ENCODE assay signal across 11 mouse cellular contexts in genomic region chrX:11798326-11798725, GRCm38 (mm10).
A peak's percentile ranks its signal among the peaks of the same experiment; 100 is the strongest.
DNase-seq lines count a peak whose midpoint lies in the region; ATAC-seq and TF ChIP-seq lines count a peak whose summit lies in the region.
"Had no signal": no experiment of that assay in that cellular context is flagged by ENCODE, and none has a peak within 500 bp of the region (broad histone marks: within the 10 kb centered on the region; RNA-seq: fewer than 3 reads in every experiment).

No protein-coding gene starts in this region.

- WGBS in hindbrain, embryonic 11.5 days, result 14% methylated on average over 3 of the region's 3 CpGs
- WGBS in hindbrain, postnatal 0 days, result 30% methylated on average over 3 of the region's 3 CpGs
- WGBS in midbrain, embryonic 13.5 days, result 14% methylated on average over 3 of the region's 3 CpGs
- 22% methylated on average over 3 of the region's 3 CpGs for WGBS in midbrain, embryonic 14.5 days
- WGBS in lung, adult 2 months, result 34% methylated on average over 3 of the region's 3 CpGs

- peaks cover 6% of the 10 kb centered on the region; the same call in 1 of the 2 replicates for H3K27me3 ChIP-seq in hindbrain, embryonic 11.5 days (ENCODE audit: control insufficient read depth, insufficient read depth, low read length)
- no peaks in the 10 kb centered on the region for H3K27me3 ChIP-seq in hindbrain, postnatal 0 days (ENCODE audit: insufficient read depth, low read length)
- H3K27me3 ChIP-seq in midbrain, embryonic 13.5 days, result peaks cover 14% of the 10 kb centered on the region; the same call in 1 of the 2 replicates
- H3K27me3 ChIP-seq in midbrain, embryonic 14.5 days (ENCODE audit: control insufficient read depth, insufficient read depth, low read length), result no peaks in the 10 kb centered on the region

- no peak overlapping the region for H3K4me3 ChIP-seq in hindbrain, embryonic 11.5 days (ENCODE audit: low read depth, low read length)
- no peak overlapping the region for H3K4me3 ChIP-seq in hindbrain, postnatal 0 days (ENCODE audit: low read length)
- no peak overlapping the region for H3K4me3 ChIP-seq in midbrain, embryonic 13.5 days (replicated peaks)
- no peak overlapping the region for H3K4me3 ChIP-seq in midbrain, embryonic 14.5 days (replicated peaks; ENCODE audit: low read depth, low read length)
- no peak overlapping the region for H3K4me3 ChIP-seq in lung, adult 2 months (replicated peaks; ENCODE audit: extremely low read depth, low read depth, low read length)
- H3K4me3 ChIP-seq: erythroblast, embryonic 14.5 days had no signal

- H3K9ac ChIP-seq in hindbrain, embryonic 11.5 days (ENCODE audit: low read depth, low read length), result no peak overlapping the region
- no peak overlapping the region for H3K9ac ChIP-seq in hindbrain, postnatal 0 days (replicated peaks; ENCODE audit: low read length)
- no peak overlapping the region for H3K9ac ChIP-seq in midbrain, embryonic 13.5 days (replicated peaks)
- no peak overlapping the region for H3K9ac ChIP-seq in midbrain, embryonic 14.5 days (replicated peaks; ENCODE audit: low read length)

- H3K4me2 ChIP-seq in hindbrain, embryonic 11.5 days (replicated peaks; ENCODE audit: low read depth, low read length), result no peak overlapping the region
- no peak overlapping the region for H3K4me2 ChIP-seq in hindbrain, postnatal 0 days (ENCODE audit: low read depth, low read length)
- H3K4me2 ChIP-seq in midbrain, embryonic 13.5 days (replicated peaks), result no peak overlapping the region
- H3K4me2 ChIP-seq in midbrain, embryonic 14.5 days (ENCODE audit: low read length), result no peak overlapping the region

- no peak for ATAC-seq in hindbrain, embryonic 11.5 days (ENCODE audit: low FRiP score)
- no peak for ATAC-seq in hindbrain, postnatal 0 days
- no peak for ATAC-seq in midbrain, embryonic 13.5 days
- ATAC-seq in midbrain, embryonic 14.5 days (ENCODE audit: low FRiP score, low TSS enrichment), result no peak
- ATAC-seq: activated CD4-positive, CD25-positive, alpha-beta regulatory T cell, adult 4 months had no signal

- 0 out of 2 replicates have a peak overlapping the region, but pooled peaks have one; percentile 17 for H3K27ac ChIP-seq in hindbrain, embryonic 11.5 days (ENCODE audit: low read depth, low read length)
- no peak overlapping the region for H3K27ac ChIP-seq in hindbrain, postnatal 0 days
- H3K27ac ChIP-seq in midbrain, embryonic 13.5 days, result 0 out of 2 replicates have a peak overlapping the region, but pooled peaks have one; percentile 25
- no peak overlapping the region; the same call in 1 of the 2 replicates for H3K27ac ChIP-seq in midbrain, embryonic 14.5 days (replicated peaks; ENCODE audit: low read depth, low read length)
- H3K27ac ChIP-seq: macrophage had no signal

- no peak for DNase-seq in hindbrain, embryonic 11.5 days (ENCODE audit: low spot score)
- DNase-seq in hindbrain, postnatal 0 days (ENCODE audit: low spot score), result no peak
- DNase-seq in midbrain, embryonic 14.5 days, result no peak
- DNase-seq in lung, adult 2 months, result peak; percentile 19
- no peak for DNase-seq in retina, postnatal 1 day
- DNase-seq in embryo, embryonic 10.5 days (ENCODE audit: low spot score), result no peak
- DNase-seq: thymus, adult 18-20 months had no signal

- no peaks in the 10 kb centered on the region; the same call in 1 of the 2 replicates for H3K4me1 ChIP-seq in hindbrain, embryonic 11.5 days (replicated peaks; ENCODE audit: control insufficient read depth, insufficient read depth, low read length)
- H3K4me1 ChIP-seq in hindbrain, postnatal 0 days (ENCODE audit: insufficient read depth, low read length), result no peaks in the 10 kb centered on the region
- H3K4me1 ChIP-seq in midbrain, embryonic 13.5 days (replicated peaks), result peaks cover 23% of the 10 kb centered on the region
- H3K4me1 ChIP-seq in midbrain, embryonic 14.5 days (ENCODE audit: control insufficient read depth, insufficient read depth, low read length), result peaks cover 4% of the 10 kb centered on the region; the same call in 1 of the 2 replicates
- peaks cover 4% of the 10 kb centered on the region; the same call in 1 of the 2 replicates for H3K4me1 ChIP-seq in lung, adult 2 months (ENCODE audit: control insufficient read depth, insufficient read depth, low read length)

- no peaks in the 10 kb centered on the region for H3K9me3 ChIP-seq in hindbrain, embryonic 11.5 days (ENCODE audit: control insufficient read depth, low read length)
- H3K9me3 ChIP-seq in hindbrain, postnatal 0 days (ENCODE audit: low read length), result no peaks in the 10 kb centered on the region
- no peaks in the 10 kb centered on the region for H3K9me3 ChIP-seq in midbrain, embryonic 13.5 days
- no peaks in the 10 kb centered on the region for H3K9me3 ChIP-seq in midbrain, embryonic 14.5 days (ENCODE audit: control insufficient read depth, low read length)

- no peak for TF ChIP-seq CTCF in hindbrain, postnatal 0 days (IDR thresholded peaks at IDR 0.05; ENCODE audit: low read depth)
- TF ChIP-seq CTCF in lung, adult 2 months (IDR thresholded peaks at IDR 0.05; ENCODE audit: insufficient read depth, low read length), result no peak

- no peak for TF ChIP-seq POLR2A in lung, adult 2 months (IDR thresholded peaks at IDR 0.05; ENCODE audit: borderline replicate concordance, extremely low read depth, low read depth, low read length)

- H3K36me3 ChIP-seq in hindbrain, embryonic 11.5 days (ENCODE audit: control insufficient read depth, insufficient read depth, low read length), result no peaks in the 10 kb centered on the region
- H3K36me3 ChIP-seq in hindbrain, postnatal 0 days (ENCODE audit: insufficient read depth, low read length), result no peaks in the 10 kb centered on the region
- H3K36me3 ChIP-seq in midbrain, embryonic 13.5 days, result no peaks in the 10 kb centered on the region
- no peaks in the 10 kb centered on the region for H3K36me3 ChIP-seq in midbrain, embryonic 14.5 days (ENCODE audit: control insufficient read depth, insufficient read depth, low read length)

Comparison
In these comparisons a context has a peak if more than half of its experiments do, and no peak if none do; other contexts are left out.
1. H3K27ac ChIP-seq: peak in hindbrain, embryonic 11.5 days (single experiment) and midbrain, embryonic 13.5 days (single experiment); none in hindbrain, postnatal 0 days (single experiment) and midbrain, embryonic 14.5 days (single experiment).